Mouse (Mus musculus): ENCODE results near the gene Cers4. TPM values are rescaled to one million over a fixed set of nuclear protein-coding genes. Genes with fewer than 3 reads are reported as not detected.

Cers4 gene
- polyA plus RNA-seq (2012; ENCODE audit: insufficient read depth, low replicate concordance): 2.4 TPM in 1 of 2 replicates, not detected in the other

DNA sequence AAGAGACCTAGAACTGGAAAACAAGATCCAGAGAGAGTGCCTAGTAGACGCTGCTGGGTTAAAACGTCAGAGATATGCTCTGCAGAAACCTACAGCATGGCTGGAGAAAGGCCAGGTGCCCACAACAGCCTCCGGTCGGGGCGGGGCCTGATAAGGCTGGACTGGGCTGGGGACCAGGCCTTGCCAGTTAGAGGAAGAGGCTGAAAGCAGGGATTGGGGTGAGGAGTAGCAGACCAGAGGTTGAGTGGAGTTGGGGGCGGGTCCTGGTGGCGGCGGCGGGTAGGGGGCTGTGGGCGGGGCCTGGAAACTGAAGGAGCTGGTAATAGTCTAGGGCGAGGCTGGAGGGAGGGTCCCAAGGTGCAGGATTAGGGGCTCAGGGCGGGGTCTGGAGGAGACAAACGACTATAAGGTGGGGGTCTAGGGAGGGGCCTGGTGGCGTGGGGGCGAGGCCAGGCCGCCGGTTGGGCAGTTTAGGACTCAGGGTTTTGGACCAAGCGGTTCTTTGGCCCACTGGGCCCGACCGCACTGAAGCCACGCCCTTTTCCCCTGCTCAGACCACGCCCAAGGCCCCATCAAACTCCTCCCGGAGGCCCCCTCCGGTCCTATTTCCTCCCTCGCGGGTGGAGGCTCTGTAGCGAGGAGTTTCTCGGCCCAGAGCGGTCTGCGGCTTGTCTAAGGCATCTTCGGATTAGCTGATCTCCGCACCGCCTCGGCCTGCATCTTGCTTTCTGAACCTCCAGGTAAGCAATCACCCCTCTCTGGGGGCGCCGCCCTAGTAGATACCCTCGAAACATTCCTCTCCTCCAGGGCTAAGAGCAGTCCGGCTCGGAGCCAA is at the start of gene Cers4:
Gene Cers4 (plus strand): TSS at position 176 of the 835 bp plus-strand sequence.
- Histone ChIP-seq H3K27me3 (replicated peaks) (no peaks in the 10 kb centered on the region), H3K36me3 (replicated peaks; ENCODE audit: low read length) (peaks cover 17% of the 10 kb centered on the region), H3K9me3 (no peaks in the 10 kb centered on the region), H3K4me3 (replicated peaks) (peak within 1 kb of the TSS; percentile 95), H3K4me1 (peaks cover 78% of the 10 kb centered on the region)
- TF ChIP-seq GATA1 (IDR thresholded peaks at IDR 0.05; ENCODE audit: borderline replicate concordance, low read length): no peak
- TF ChIP-seq FLI1 (IDR thresholded peaks at IDR 0.05; ENCODE audit: low read length): no peak

- TF ChIP-seq GATA1 (IDR thresholded peaks at IDR 0.05; ENCODE audit: borderline replicate concordance, low read length) (no peak), FLI1 (IDR thresholded peaks at IDR 0.05; ENCODE audit: low read length) (no peak)
- H3K27me3 ChIP-seq (replicated peaks): peaks cover 2% of the 10 kb centered on the region
- no peak overlapping the region for H3K4me3 ChIP-seq (replicated peaks)
- H3K9me3 ChIP-seq: no peaks in the 10 kb centered on the region
- H3K36me3 ChIP-seq (replicated peaks; ENCODE audit: low read length): no peaks in the 10 kb centered on the region
- H3K4me1 ChIP-seq: no peaks in the 10 kb centered on the region
Observed at GRCm38 (mm10) chr8:4458165-4458564, 34.7 kb upstream of the Cers4 start.

- H3K4me3 ChIP-seq (replicated peaks): no peak overlapping the region
- H3K36me3 ChIP-seq (replicated peaks; ENCODE audit: low read length): no peaks in the 10 kb centered on the region
- TF ChIP-seq FLI1 (IDR thresholded peaks at IDR 0.05; ENCODE audit: low read length) (no peak), GATA1 (IDR thresholded peaks at IDR 0.05; ENCODE audit: borderline replicate concordance, low read length) (no peak)
- H3K9me3 ChIP-seq: no peaks in the 10 kb centered on the region
- no peaks in the 10 kb centered on the region for H3K4me1 ChIP-seq
- no peaks in the 10 kb centered on the region for H3K27me3 ChIP-seq (replicated peaks)
Observed at GRCm38 (mm10) chr8:4463061-4463460, 29.8 kb upstream of the Cers4 start.

DNA sequence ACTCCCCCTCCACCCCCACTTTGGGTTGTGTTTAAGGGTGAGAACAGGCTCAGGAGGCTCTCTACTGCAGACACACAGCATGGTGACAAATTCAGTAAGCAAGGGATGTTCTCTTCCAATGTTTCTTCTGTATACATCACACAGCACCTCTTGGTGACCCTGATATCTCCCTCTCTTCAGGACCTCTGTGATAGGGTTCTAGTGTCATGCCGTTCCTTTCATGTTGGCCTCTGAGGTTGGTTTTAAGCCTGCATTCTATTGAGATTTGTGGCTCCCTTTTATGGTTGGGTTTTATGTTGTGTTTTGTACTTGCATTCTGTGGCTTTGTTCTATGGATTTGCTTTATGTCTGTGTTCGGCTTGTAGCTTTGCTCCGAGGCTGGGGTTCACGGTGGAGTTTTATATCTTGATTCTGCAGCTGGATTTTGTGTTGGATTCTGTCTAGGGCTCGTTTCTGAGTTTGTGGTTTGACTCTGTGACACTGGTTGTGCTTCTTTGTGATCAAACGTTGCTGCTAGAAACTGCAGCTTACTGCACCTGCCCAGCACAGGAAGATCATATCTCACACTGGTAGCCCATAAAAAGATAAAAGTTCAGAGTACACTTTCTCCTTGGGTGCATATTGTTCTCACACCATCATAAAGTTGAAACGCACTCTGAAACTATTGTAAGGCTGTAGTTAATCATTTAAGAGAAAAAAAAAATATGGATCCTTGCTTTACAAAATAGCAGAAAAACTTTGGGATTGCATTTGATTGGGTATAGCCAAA is 18.2 kb upstream of the Cers4 start:
- TF ChIP-seq GATA1 (IDR thresholded peaks at IDR 0.05; ENCODE audit: borderline replicate concordance, low read length): no peak
- TF ChIP-seq FLI1 (IDR thresholded peaks at IDR 0.05; ENCODE audit: low read length): no peak
- Histone ChIP-seq H3K9me3 (no peaks in the 10 kb centered on the region), H3K4me1 (no peaks in the 10 kb centered on the region; the same call in 1 of the 2 replicates), H3K27me3 (replicated peaks) (no peaks in the 10 kb centered on the region), H3K36me3 (replicated peaks; ENCODE audit: low read length) (no peaks in the 10 kb centered on the region), H3K4me3 (replicated peaks) (no peak overlapping the region)

GRCm38 (mm10) chr8:4481154-4481553 is 11.7 kb upstream of the Cers4 start:
- no peak for TF ChIP-seq GATA1 (IDR thresholded peaks at IDR 0.05; ENCODE audit: borderline replicate concordance, low read length)
- no peak for TF ChIP-seq FLI1 (IDR thresholded peaks at IDR 0.05; ENCODE audit: low read length)
- Histone ChIP-seq H3K4me3 (replicated peaks) (no peak overlapping the region), H3K4me1 (no peaks in the 10 kb centered on the region; the same call in 1 of the 2 replicates)

GRCm38 (mm10) chr8:4481586-4481985 is 11.2 kb upstream of the Cers4 start:
- Histone ChIP-seq H3K27me3 (replicated peaks) (peaks cover 10% of the 10 kb centered on the region), H3K9me3 (no peaks in the 10 kb centered on the region), H3K4me1 (no peaks in the 10 kb centered on the region; the same call in 1 of the 2 replicates), H3K36me3 (replicated peaks; ENCODE audit: low read length) (no peaks in the 10 kb centered on the region), H3K4me3 (replicated peaks) (no peak overlapping the region)
- no peak for TF ChIP-seq GATA1 (IDR thresholded peaks at IDR 0.05; ENCODE audit: borderline replicate concordance, low read length)
- TF ChIP-seq FLI1 (IDR thresholded peaks at IDR 0.05; ENCODE audit: low read length): no peak

More at GRCm38 (mm10) chr8:4481154-4481553, 11.7 kb upstream of the Cers4 start:
- peaks cover 10% of the 10 kb centered on the region for H3K27me3 ChIP-seq (replicated peaks)
- H3K36me3 ChIP-seq (replicated peaks; ENCODE audit: low read length): no peaks in the 10 kb centered on the region
- H3K9me3 ChIP-seq: no peaks in the 10 kb centered on the region

DNA sequence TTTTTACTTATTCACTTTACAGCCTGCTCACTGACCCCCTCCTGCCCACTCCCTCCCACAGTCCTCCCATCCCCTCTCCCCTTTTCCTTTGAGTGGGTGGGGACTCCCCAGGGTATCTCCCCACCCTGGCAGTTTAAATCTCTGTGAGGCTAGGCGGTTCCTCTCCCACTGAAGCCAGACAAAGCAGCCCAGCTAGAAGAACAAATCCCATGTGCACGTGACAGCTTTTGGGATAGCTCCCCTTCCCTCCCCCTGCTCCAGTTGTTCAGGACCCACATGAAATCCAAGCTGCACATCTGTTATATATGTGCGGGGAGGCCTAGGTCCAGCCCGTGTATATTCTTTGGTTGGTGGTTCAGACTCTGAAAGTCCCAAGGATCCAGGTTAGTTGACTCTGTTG is 10.3 kb upstream of the Cers4 start:
- Histone ChIP-seq H3K9me3 (no peaks in the 10 kb centered on the region), H3K4me3 (replicated peaks) (no peak overlapping the region), H3K27me3 (replicated peaks) (peaks cover 10% of the 10 kb centered on the region), H3K36me3 (replicated peaks; ENCODE audit: low read length) (no peaks in the 10 kb centered on the region), H3K4me1 (no peaks in the 10 kb centered on the region; the same call in 1 of the 2 replicates)
- TF ChIP-seq GATA1 (IDR thresholded peaks at IDR 0.05; ENCODE audit: borderline replicate concordance, low read length) (no peak), FLI1 (IDR thresholded peaks at IDR 0.05; ENCODE audit: low read length) (no peak)

- TF ChIP-seq FLI1 (IDR thresholded peaks at IDR 0.05; ENCODE audit: low read length) (no peak), GATA1 (IDR thresholded peaks at IDR 0.05; ENCODE audit: borderline replicate concordance, low read length) (no peak)
- no peaks in the 10 kb centered on the region; the same call in 1 of the 2 replicates for H3K4me1 ChIP-seq
- peaks cover 10% of the 10 kb centered on the region for H3K27me3 ChIP-seq (replicated peaks)
- no peak overlapping the region for H3K4me3 ChIP-seq (replicated peaks)
- H3K36me3 ChIP-seq (replicated peaks; ENCODE audit: low read length): no peaks in the 10 kb centered on the region
- H3K9me3 ChIP-seq: no peaks in the 10 kb centered on the region
Observed at GRCm38 (mm10) chr8:4483330-4483729, 9.5 kb upstream of the Cers4 start.

- peak overlapping the region; percentile 95 for H3K4me3 ChIP-seq (replicated peaks)
- TF ChIP-seq FLI1 (IDR thresholded peaks at IDR 0.05; ENCODE audit: low read length): no peak
- no peak for TF ChIP-seq GATA1 (IDR thresholded peaks at IDR 0.05; ENCODE audit: borderline replicate concordance, low read length)
- H3K4me1 ChIP-seq: peaks cover 82% of the 10 kb centered on the region
- peaks cover 24% of the 10 kb centered on the region for H3K36me3 ChIP-seq (replicated peaks; ENCODE audit: low read length)
- no peaks in the 10 kb centered on the region for H3K9me3 ChIP-seq
- H3K27me3 ChIP-seq (replicated peaks): no peaks in the 10 kb centered on the region
Observed at GRCm38 (mm10) chr8:4493686-4494440, 1.0 kb downstream of the Cers4 start.

All from megakaryocyte, embryonic 14.5 days (primary cell).